Mouse (Mus musculus) liver, adult 2 months (tissue): ENCODE measurements at regions not wholly inside any gene's neighbourhood (a gene's known extent, or its start where the extent isn't known, plus 50 kb on each side); places are given as distances from the start of the nearest gene placed in this dataset.

Source experiments
- DNase-seq: peaks from one replicate; pipeline ENCODE4 v3.0.0-alpha.2; 2011; ENCODE audit warnings: low read depth, low spot score; ENCODE audit errors: extremely low read depth
- H3K27ac ChIP-seq: fragments of 200-500 bp; replicated peaks from 2 replicates; pipeline ENCODE4 v1.5.1; 2012; ENCODE audit warnings: low read depth, mild to moderate bottlenecking, control low read depth, inconsistent platforms, low read length; ENCODE audit not compliant: insufficient read depth
- H3K27me3 ChIP-seq: fragments of 200-500 bp; 2 replicates; pipeline ENCODE4 v1.6.1; 2012; ENCODE audit warnings: mild to moderate bottlenecking, moderate library complexity, low read length, inconsistent platforms; ENCODE audit not compliant: control insufficient read depth, insufficient read depth
- H3K36me3 ChIP-seq: fragments of 200-500 bp; 2 replicates; pipeline ENCODE4 v1.6.1; 2012; ENCODE audit warnings: low read length, inconsistent platforms; ENCODE audit not compliant: control insufficient read depth, insufficient read depth
- H3K4me1 ChIP-seq: fragments of 200-500 bp; 2 replicates; pipeline ENCODE4 v1.6.1; 2011; ENCODE audit warnings: low read length; ENCODE audit not compliant: control insufficient read depth, insufficient read depth
- H3K4me3 ChIP-seq: fragments of 200-500 bp; 2 replicates; pipeline ENCODE4 v1.5.1; 2011; ENCODE audit warnings: low read depth, mild to moderate bottlenecking, control low read depth, low read length, moderate library complexity; ENCODE audit not compliant: insufficient read depth
- H3K79me2 ChIP-seq: fragments of 200-500 bp; 2 replicates; pipeline ENCODE4 v1.6.1; 2012; ENCODE audit warnings: inconsistent platforms, mild to moderate bottlenecking, low read length, moderate library complexity; ENCODE audit not compliant: control insufficient read depth, insufficient read depth
- H3K9ac ChIP-seq: fragments of 200-500 bp; 2 replicates; pipeline ENCODE4 v1.6.1; 2012; ENCODE audit warnings: low read depth, mild to moderate bottlenecking, control low read depth, inconsistent platforms, low read length
- CTCF ChIP-seq: fragments of 200-500 bp; IDR thresholded peaks from 2 replicates; pipeline ENCODE4 v1.5.1; 2011; ENCODE audit warnings: low read depth, low read length, control low read depth
- POLR2A ChIP-seq: fragments of 200-500 bp; IDR thresholded peaks from 2 replicates; pipeline ENCODE4 v1.6.1; 2011; ENCODE audit warnings: low read length, control low read depth; ENCODE audit not compliant: insufficient read depth; ENCODE audit errors: extremely low read depth
- WGBS: fragments of 180-500 bp; shearing (Covaris S2); methylation state at CpG from one replicate; pipeline ENCODE4 v1.1.7; 2018; 5-methylcytosine and 5-hydroxymethylcytosine counted together

DNA sequence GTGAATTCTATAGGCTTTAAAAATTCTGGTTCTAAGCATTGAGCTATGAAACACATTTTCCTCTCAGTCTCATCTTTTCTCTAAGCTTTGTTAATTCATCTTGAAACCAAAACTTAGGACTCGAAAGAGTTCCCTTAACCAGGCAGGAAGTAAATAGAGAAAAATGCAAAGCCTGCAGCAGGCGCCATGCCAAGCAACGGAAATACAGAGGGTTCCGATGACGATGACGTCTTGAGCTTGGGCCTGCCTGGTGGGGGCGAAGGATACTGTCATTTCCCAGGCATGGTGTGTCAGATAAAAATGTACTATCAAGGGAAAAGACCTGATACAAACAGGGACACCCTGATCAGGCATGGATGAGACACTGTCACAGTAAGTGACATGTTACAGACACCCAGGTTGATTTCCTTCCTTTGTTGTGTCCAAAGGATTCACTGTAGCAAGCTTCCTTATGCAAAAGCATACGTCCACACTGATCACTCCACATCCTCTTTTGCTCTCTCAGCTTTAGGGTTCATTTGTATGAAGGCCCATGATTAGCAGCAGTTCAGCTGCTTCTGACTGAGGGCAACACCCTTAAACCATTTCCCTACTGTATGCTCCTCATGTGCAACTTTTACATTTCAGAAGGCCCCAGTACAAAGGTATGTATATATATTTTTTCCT lies 135.0 kb downstream of the Cemip2 start:
- Histone ChIP-seq H3K36me3 (no peaks in the 10 kb centered on the region), H3K79me2 (no peaks in the 10 kb centered on the region), H3K4me1 (no peaks in the 10 kb centered on the region; the same call in 1 of the 2 replicates), H3K27me3 (no peaks in the 10 kb centered on the region), H3K4me3 (no peak overlapping the region), H3K27ac (peak overlapping the region; percentile 57; the same call in 1 of the 2 replicates), H3K9ac (no peak overlapping the region)
- 65% methylated on average over 8 of the region's 8 CpGs for WGBS
- DNase-seq: peak; percentile 39
- TF ChIP-seq POLR2A: no peak
- TF ChIP-seq CTCF: no peak

- peak overlapping the region; percentile 72 for H3K27ac ChIP-seq
- 53% methylated on average over 9 of the region's 9 CpGs for WGBS
- H3K36me3 ChIP-seq: no peaks in the 10 kb centered on the region
- no peak overlapping the region for H3K9ac ChIP-seq
- H3K79me2 ChIP-seq: no peaks in the 10 kb centered on the region
- TF ChIP-seq POLR2A (no peak), CTCF (no peak)
- no peaks in the 10 kb centered on the region for H3K27me3 ChIP-seq
- no peak overlapping the region for H3K4me3 ChIP-seq
- no peaks in the 10 kb centered on the region; the same call in 1 of the 2 replicates for H3K4me1 ChIP-seq
- DNase-seq: peak; percentile 29
Observed at GRCm38 (mm10) chr19:21913748-21914611, 135.8 kb downstream of the Cemip2 start.

- Histone ChIP-seq H3K27me3 (no peaks in the 10 kb centered on the region), H3K4me1 (no peaks in the 10 kb centered on the region; the same call in 1 of the 2 replicates), H3K9ac (no peak overlapping the region), H3K27ac (peak overlapping the region; percentile 47), H3K36me3 (no peaks in the 10 kb centered on the region), H3K79me2 (no peaks in the 10 kb centered on the region), H3K4me3 (no peak overlapping the region)
- WGBS: 73% methylated on average over 3 of the region's 3 CpGs
- TF ChIP-seq CTCF: no peak
- DNase-seq: no peak
Observed at GRCm38 (mm10) chr19:21914658-21915057, 136.5 kb downstream of the Cemip2 start.

DNA sequence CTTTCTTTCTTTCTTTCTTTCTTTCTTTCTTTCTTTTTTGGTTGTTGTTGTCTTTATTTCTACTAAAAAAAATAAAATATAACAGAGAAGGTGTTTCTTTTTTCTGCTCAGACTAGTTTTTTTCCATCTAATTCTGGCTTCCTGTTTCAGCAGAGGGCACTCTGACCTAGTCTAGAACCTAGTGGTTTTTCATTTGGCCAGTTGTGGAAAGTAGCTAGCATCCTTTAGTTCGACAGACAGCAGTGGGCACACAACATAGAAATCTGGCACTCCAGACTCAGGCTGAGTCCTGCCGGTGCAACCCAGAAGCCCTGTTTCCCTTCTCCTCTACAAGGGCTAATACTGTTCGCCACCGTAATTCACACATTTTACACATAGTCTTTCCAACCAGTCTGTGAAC lies 140.0 kb downstream of the Cemip2 start:
- Histone ChIP-seq H3K4me3 (no peak overlapping the region), H3K27ac (no peak overlapping the region), H3K4me1 (no peaks in the 10 kb centered on the region), H3K9ac (no peak overlapping the region), H3K36me3 (no peaks in the 10 kb centered on the region), H3K79me2 (no peaks in the 10 kb centered on the region), H3K27me3 (no peaks in the 10 kb centered on the region)
- 84% methylated on average over 4 of the region's 4 CpGs for WGBS
- TF ChIP-seq POLR2A: no peak
- TF ChIP-seq CTCF: no peak
- DNase-seq: no peak

GRCm38 (mm10) chr19:21919074-21919473 lies 140.9 kb downstream of the Cemip2 start:
- Histone ChIP-seq H3K27me3 (no peaks in the 10 kb centered on the region), H3K79me2 (no peaks in the 10 kb centered on the region), H3K9ac (no peak overlapping the region), H3K4me3 (no peak overlapping the region), H3K4me1 (no peaks in the 10 kb centered on the region), H3K27ac (no peak overlapping the region), H3K36me3 (no peaks in the 10 kb centered on the region)
- DNase-seq: no peak
- TF ChIP-seq POLR2A (no peak), CTCF (no peak)
- WGBS: 52% methylated on average over 3 of the region's 3 CpGs

DNA sequence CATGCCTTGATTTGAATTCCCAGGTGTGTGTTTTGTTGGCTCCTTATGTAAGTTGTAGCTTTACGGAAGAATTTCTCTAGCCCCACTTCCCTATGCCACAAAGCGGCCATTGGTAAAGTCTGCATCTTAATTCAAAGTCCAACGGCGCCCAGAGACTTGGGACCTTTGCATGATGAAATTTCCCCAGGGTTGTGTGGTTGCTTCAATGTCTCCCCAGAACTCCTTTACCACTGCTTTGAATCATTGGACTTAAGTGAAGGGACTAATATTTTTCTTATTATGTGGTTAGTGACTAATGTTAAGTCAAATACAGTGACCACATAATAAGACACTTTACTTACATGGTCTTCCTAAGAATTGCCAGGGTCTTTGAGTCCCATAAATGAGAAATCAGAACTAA lies 162.0 kb downstream of the Cemip2 start:
- Histone ChIP-seq H3K4me3 (no peak overlapping the region), H3K27ac (no peak overlapping the region), H3K4me1 (no peaks in the 10 kb centered on the region; the same call in 1 of the 2 replicates), H3K9ac (no peak overlapping the region), H3K36me3 (no peaks in the 10 kb centered on the region), H3K27me3 (no peaks in the 10 kb centered on the region), H3K79me2 (no peaks in the 10 kb centered on the region)
- TF ChIP-seq POLR2A: no peak
- no peak for TF ChIP-seq CTCF
- 91% methylated on average over 4 of the region's 4 CpGs for WGBS
- no peak for DNase-seq
